Mouse (Mus musculus) Patski (cell line): ENCODE measurements around the gene Iqgap2. TPM values are rescaled to one million over a fixed set of nuclear protein-coding genes. Genes with fewer than 3 reads are reported as not detected.

Experiments
- ATAC-seq: fragments of 100-300 bp; one replicate; pipeline ENCODE4 v1.8.0; 2021
- CTCF ChIA-PET: fragments of 350-600 bp; sonication (Branson Sonifier 250); formaldehyde crosslinking; loops from one replicate; lab custom pipeline; 2022; ENCODE audit warnings: inconsistent platforms; lab: Charles Lee
- POLR2A ChIA-PET: fragments of 350-600 bp; sonication (Branson Sonifier 250); formaldehyde crosslinking; loops from one replicate; lab custom pipeline; 2022; ENCODE audit warnings: antibody characterized with exemption, inconsistent platforms; lab: Charles Lee
- DNase-seq: peaks from one replicate; pipeline ENCODE4 v3.0.0-alpha.2; 2011; ENCODE audit warnings: low read depth, low spot score
- H3K27me3 ChIP-seq: fragments of 371-371 bp; one replicate; pipeline ENCODE4 v1.5.1; 2021
- CTCF ChIP-seq: fragments of 100-300 bp; IDR thresholded peaks from one replicate; pipeline ENCODE4 v1.5.1; 2021
- in situ Hi-C: fragments of 300-500 bp; cut with MboI; formaldehyde crosslinking; loops from 3 replicates; pipeline ENCODE4 v1.11.1; 2018; ENCODE audit warnings: low pct_unique_long_range_greater_than_20kb, mixed read lengths
- polyA plus RNA-seq: library from polyadenylated mRNA; unstranded; gene quantifications from one replicate; pipeline ENCODE4 v1.2.3, GENCODE M21; 2021

Iqgap2 gene
- polyA plus RNA-seq, 1 experiment from 2014 or later = 0.08 TPM

DNA sequence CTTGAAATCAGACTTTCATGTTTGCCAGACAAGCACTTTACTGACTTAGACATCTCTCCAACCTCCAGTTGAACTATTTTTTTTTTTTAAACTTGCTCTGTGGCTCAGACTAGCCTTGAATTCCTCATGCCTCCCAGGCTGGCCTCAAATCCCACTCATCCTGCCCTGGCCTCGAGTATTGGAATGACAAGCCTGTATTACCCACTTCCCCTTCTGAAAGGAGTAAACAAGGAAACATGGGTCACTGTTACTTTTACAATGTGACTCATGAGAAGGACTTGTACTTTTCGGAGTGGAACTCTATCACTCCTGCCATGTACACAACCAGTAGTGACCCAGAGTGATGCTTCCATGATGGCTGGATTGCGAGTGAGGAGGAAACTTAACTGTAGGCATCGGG, 3.6 kb downstream of the Iqgap2 start:
- peaks cover 18% of the 10 kb centered on the region for H3K27me3 ChIP-seq
- no peak for TF ChIP-seq CTCF
- ChIA-PET POLR2A (no interaction called here), CTCF (interaction anchor here (1.4 kb wide), 1 partner anchor 111 kb away, joined by 3 read pairs; no protein-coding TSS in a partner anchor)
- in situ Hi-C loops = no loop called here
- no peak for DNase-seq
- no peak for ATAC-seq

DNA sequence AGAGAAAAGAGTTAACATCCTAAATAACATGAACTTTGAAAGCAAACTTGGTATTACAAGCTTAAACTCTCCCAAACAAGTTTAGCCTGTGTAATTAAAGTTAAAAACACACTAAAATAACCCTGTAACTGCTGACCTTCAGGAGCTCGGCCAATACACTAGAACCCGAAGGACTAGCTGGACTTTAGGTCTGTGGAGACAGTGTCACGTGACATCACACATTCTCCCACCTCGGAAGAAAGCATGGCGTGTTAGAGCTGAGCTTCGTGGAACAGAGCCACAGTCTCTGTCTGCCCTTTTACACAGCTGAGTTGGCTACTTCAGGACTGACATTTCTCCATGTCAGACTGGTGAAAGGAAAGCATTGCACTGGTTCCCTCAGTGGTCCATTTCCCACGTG, 4.3 kb downstream of the Iqgap2 start:
- in situ Hi-C loops = no loop called here
- ChIA-PET POLR2A (no interaction called here), CTCF (interaction anchor here (1.4 kb wide), 1 partner anchor 110 kb away, joined by 3 read pairs; no protein-coding TSS in a partner anchor)
- H3K27me3 ChIP-seq = peaks cover 18% of the 10 kb centered on the region
- no peak for TF ChIP-seq CTCF
- DNase-seq (no peak), ATAC-seq (no peak)

- in situ Hi-C loops = no loop called here
- CTCF ChIA-PET = interaction anchor here (1.6 kb wide), 1 partner anchor 8 kb away, joined by 4 read pairs; no protein-coding TSS in a partner anchor
- TF ChIP-seq CTCF = no peak
- POLR2A ChIA-PET = no interaction called here
- ATAC-seq (no peak), DNase-seq (no peak)
- H3K27me3 ChIP-seq = peaks cover 10% of the 10 kb centered on the region
These were observed 7.3 kb downstream of the Iqgap2 start for GRCm38 (mm10) chr13:95884455-95884854.

GRCm38 (mm10) chr13:95882001-95882400, 9.7 kb downstream of the Iqgap2 start:
- ChIA-PET CTCF (no interaction called here), POLR2A (no interaction called here)
- ATAC-seq = no peak

DNA sequence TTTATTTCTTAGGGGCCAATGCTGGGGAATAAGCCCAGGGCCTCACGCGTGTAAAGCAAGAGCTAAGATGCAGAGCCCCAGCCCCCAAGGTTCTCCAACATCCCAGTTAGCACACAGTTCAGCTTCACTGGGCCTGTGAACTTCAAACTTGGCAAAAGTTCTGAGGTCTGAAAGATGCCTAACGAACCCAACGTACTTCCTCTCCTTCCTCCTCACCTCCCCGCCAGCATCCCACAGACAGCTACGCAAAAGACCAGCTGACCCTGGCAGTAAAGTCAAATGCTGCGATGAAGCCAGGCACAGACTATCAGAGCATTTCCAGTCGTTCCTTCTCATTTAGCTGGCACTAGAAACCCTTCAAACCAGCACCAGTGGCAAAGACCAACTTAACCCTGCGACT, 10.3 kb downstream of the Iqgap2 start:
- in situ Hi-C loops = no loop called here
- peaks cover 3% of the 10 kb centered on the region for H3K27me3 ChIP-seq
- DNase-seq (no peak), ATAC-seq (no peak)
- no peak for TF ChIP-seq CTCF
- POLR2A ChIA-PET = no interaction called here
- CTCF ChIA-PET = no interaction called here

More at GRCm38 (mm10) chr13:95882001-95882400, 9.7 kb downstream of the Iqgap2 start:
- TF ChIP-seq CTCF = no peak
- DNase-seq = no peak
- peaks cover 9% of the 10 kb centered on the region for H3K27me3 ChIP-seq
- in situ Hi-C loops = no loop called here

- in situ Hi-C loops = no loop called here
- no peaks in the 10 kb centered on the region for H3K27me3 ChIP-seq
- CTCF ChIA-PET = no interaction called here
- ATAC-seq (no peak), DNase-seq (no peak)
- POLR2A ChIA-PET = no interaction called here
- TF ChIP-seq CTCF = no peak
These were observed 11.1 kb downstream of the Iqgap2 start for GRCm38 (mm10) chr13:95880633-95881032.

DNA sequence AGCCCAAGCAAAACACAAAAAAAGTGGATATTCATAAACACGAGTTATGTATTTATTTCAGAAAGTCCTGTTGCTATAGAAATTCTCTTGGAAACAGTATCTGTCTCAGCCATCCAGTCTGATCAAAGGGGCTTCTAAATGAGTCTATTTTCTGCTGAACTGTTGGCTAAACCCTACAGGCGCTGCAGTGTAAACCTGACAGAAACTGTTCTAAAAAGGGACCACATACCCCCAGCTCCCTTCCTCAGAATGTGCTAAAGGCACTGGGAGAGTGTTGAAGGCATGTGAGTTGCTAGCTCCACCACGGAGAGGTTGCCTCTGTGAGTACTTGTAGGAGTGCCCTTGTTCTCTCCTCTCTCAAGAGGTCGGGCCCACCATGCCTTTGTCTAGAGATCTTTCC, 19.7 kb downstream of the Iqgap2 start:
- ChIA-PET CTCF (no interaction called here), POLR2A (no interaction called here)
- in situ Hi-C loops = no loop called here

DNA sequence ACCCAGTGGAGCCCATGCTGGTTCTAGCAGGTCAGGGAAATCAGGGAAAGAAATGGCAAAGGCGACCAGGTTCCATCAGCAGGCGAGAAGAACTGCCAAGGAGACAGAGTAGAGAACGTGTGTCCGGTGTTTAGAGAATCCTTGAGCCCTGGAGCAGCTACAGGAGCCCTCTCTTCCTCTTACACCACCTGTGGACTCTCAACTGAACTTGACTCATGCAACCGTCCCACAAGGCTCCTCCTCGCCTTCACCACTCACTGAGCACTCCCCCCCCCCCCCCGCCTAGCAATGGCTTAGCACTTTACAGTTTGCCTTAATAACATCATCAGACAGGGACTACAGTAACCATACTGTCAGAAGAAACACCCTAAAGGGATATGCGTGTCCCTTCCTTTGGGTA, 21.1 kb downstream of the Iqgap2 start:
- CTCF ChIA-PET = no interaction called here
- no peaks in the 10 kb centered on the region for H3K27me3 ChIP-seq
- in situ Hi-C loops = no loop called here
- no peak for TF ChIP-seq CTCF
- DNase-seq (no peak), ATAC-seq (no peak)
- POLR2A ChIA-PET = no interaction called here

More for the DNA sequence above, 19.7 kb downstream of the Iqgap2 start:
- DNase-seq (no peak), ATAC-seq (no peak)
- no peaks in the 10 kb centered on the region for H3K27me3 ChIP-seq
- no peak for TF ChIP-seq CTCF

DNA sequence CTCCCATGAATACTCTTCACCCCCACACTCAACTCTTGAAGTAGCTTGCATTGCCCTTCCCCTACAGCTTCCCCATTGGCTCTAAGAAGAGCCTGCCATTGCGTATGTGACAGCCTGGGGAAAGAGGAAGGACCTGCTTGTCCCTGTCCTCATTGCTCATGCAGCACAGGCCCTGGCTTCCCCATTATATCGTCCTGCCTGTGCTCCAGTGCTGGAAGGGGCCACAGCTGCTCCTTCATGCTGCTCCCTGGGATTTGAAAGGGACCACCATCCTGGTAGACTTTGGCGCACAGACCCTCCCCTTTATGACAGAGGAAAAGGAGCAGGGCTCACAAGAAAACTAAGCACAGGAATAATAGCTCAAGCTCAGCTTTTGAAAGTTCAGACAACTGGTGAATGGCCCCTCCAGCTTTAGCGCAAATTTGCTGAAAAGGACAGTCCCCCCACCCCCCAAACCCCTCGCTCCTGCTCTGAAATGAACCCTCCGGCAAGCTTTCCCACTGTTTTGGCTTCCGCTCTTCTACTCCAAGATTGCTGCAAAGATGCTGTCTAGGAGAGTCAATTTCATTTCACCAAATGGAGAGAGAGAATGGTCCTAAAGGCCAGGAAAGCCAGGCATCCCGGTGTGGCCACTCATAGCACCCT, 22.7 kb downstream of the Iqgap2 start:
- no peak for TF ChIP-seq CTCF
- in situ Hi-C loops = no loop called here
- ChIA-PET CTCF (no interaction called here), POLR2A (no interaction called here)
- no peak for ATAC-seq
- no peak for DNase-seq
- H3K27me3 ChIP-seq = peaks cover 3% of the 10 kb centered on the region

- ATAC-seq = no peak
- ChIA-PET POLR2A (no interaction called here), CTCF (interaction anchor here (1.5 kb wide), 1 partner anchor 11 kb away, joined by 3 read pairs; no protein-coding TSS in a partner anchor)
- peaks cover 3% of the 10 kb centered on the region for H3K27me3 ChIP-seq
- no peak for TF ChIP-seq CTCF
- in situ Hi-C loops = no loop called here
- no peak for DNase-seq
These were observed 29.5 kb downstream of the Iqgap2 start for GRCm38 (mm10) chr13:95862201-95862600.

DNA sequence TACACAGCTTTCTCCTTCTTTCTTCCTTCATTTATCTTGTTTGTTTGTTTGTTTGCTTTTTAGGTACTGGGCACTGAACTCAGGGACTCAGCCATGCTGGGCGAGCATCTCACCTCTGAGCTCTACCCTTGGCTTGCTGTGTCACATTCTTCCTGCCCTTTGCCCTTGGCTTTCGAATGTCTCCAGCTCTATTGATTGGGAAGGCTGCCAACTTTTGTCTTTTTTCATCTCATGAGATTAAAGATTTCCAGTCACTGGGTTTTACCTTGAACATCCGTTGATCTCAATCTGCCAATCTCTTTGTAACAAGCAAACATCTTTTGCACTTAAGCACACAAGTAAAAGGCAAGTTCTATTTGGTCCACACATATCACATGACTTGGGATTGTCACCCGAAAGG, 32.5 kb downstream of the Iqgap2 start:
- ChIA-PET CTCF (interaction anchor here (1.3 to 1.5 kb wide), 2 partner anchors 8 to 9 kb away, joined by 3 to 4 read pairs; no protein-coding TSS in a partner anchor), POLR2A (no interaction called here)
- no peak for DNase-seq
- no peak for TF ChIP-seq CTCF
- in situ Hi-C loops = no loop called here
- ATAC-seq = no peak
- H3K27me3 ChIP-seq = no peaks in the 10 kb centered on the region

GRCm38 (mm10) chr13:95858866-95859265, 32.9 kb downstream of the Iqgap2 start:
- ATAC-seq (no peak), DNase-seq (no peak)
- no peaks in the 10 kb centered on the region for H3K27me3 ChIP-seq
- POLR2A ChIA-PET = no interaction called here
- no peak for TF ChIP-seq CTCF
- in situ Hi-C loops = no loop called here
- CTCF ChIA-PET = interaction anchor here (1.3 to 1.5 kb wide), 2 partner anchors 8 to 9 kb away, joined by 3 to 4 read pairs; no protein-coding TSS in a partner anchor
